Mouse (Mus musculus): Measurements from ENCODE around the gene Pcp4l1.
A peak's percentile ranks its signal among the peaks of the same experiment; 100 is the strongest.
"Not testable (repeated sequence)": the region's sequence is repeated elsewhere in the genome, so short reads cannot be mapped to it uniquely, and the experiment has no call there.

Gene Pcp4l1

DNA sequence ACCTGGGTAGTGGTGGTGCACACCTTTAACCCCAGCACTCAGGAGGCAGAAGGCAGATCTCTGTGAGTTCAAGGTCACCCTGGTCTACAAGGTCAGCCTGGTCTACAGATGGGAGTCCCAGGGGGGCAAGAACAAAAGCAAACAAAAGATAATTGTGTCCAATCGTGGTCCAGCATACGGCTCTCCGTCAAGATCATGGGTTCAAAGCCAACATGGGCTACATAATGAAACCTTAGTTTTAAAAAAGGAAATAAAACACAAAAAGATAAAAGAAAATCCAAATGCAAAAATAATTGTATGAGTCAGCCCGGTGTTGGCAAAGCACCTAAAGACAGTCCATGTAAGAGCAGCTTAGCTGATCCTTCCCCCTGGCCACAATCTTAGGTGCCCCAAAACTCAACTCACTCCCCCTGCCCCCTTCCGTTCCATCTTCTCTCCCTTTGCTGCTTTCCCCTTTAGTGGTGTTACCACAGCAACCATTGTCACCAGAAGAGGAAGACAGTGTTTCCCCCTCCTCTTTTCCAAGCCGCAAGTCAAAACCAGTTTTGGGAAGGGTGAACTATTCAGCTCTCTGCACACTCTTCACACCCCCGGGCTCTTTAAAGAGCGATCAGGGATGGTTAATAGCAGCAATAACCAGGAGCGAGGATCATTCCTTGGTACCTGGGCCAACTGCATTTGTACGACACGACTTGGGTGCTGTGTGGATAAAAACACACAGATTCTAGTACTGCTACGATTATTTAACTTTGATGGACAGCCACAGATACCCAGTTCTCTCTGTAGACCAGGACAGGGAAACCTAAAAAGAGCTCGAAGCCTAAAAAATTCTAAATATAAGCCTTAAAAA lies 8.0 kb downstream of the Pcp4l1 start:
- peak; percentile 60 for DNase-seq (ENCODE audit: low spot score)

DNA sequence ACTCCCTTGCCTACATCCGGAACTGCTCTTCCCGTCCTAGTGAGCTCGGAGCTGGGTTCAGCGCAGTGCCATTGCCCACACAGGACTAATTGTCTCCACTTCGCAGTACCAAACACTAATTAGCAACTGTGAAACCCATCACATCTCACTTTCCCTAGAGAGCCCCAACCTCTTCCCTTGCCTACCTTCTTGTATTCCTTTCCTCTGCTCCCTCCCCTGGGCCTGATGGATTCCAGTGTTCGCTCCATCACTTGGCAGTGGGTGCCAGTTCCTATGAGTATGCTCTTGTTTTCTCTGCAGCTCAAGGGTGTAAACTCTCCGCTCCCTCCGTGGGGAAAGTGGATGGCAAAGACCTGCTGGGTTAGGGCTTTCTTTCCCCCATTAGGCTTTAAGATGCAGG lies 10.4 kb downstream of the Pcp4l1 start:
- no peak for DNase-seq (ENCODE audit: low spot score)

DNA sequence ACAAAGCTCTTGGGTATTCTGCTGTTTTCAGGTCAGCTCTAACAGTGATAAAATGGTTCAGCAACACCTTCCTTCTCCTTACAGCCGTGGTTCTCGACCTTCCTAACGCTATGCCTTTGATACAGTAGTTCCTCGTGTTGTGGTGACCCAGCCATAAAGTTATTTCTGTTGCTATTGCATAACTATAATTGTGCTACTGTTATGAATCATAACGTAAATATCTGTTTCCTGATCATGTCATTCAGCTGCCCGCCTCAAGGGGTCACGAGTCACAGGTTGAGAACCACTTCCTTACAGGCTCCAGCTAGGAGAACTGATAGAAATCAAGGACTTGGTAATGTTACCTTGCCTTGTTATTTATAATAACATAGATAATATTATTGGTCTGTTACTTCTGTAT lies 11.8 kb downstream of the Pcp4l1 start:
- DNase-seq (ENCODE audit: low spot score): no peak

DNA sequence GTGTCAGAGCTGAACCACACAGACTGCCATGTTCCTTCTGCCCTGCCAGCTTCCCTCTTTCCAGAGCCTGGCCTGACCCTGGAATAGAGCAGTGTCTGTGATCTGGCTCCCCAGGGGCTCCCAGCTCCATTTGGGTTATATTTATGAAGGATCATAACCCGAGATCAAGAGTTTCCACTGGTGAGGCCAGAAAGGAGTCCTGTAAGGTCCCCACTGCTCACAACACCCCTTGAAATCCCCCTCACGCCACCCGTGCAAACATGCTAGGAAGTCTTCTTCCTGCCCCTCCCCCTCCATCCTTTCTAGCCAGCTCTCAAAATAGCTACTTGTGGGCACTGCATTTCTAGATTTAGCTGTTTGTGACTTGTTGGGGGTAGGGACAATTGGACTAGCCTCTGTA lies 12.4 kb downstream of the Pcp4l1 start:
- no peak for DNase-seq (ENCODE audit: low spot score)

DNA sequence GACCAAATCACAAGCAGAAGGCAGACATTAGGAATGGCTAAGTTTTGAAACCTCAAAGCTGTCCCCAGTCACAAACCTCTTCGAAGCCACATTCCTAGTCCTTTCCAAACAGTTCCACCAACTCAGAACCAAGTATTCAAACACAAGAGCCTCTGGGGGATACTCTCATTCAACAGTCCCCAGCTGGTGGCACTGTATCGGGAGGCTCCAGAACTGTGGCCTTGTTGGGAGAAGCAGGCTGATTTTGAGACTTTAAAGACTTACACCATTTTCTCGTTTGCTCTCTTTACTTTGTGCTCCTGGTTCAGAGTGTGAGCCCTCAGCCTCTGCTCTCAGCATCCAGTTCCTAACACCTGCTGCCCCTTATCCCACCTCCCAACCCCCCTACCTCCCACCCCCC lies 13.0 kb downstream of the Pcp4l1 start:
- DNase-seq (ENCODE audit: low spot score): no peak

DNA sequence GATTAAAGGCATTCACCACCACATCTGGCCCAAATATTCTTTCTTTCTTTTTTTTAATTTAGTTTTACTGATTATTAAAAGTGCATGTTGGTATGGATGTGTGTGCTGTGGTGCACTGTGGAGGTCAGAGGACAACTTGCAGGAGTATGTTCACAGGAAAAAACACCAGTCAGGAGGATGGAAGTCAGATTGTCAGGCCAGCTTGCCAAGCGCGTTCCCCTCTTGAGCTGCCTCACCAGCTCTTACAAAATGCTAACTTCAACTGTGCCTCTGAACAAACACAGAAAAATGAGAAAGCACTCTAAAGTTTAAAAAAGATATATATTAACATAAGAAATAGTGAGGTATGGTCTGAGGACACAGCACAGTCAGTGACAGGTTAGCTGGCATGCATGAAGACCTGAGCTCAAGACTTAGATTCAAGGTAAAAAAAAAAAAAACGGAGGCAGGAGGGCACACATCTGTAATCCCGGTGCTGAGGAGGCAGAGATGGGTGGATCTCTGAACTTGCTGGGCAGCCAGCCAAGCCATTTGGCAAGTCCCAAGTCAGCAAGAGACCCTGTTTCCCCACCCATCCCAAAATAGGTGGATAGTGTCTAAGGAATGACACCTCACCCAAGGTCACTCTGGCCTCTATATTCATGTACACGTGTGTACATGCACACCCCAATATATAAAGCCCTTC lies 16.4 kb downstream of the Pcp4l1 start:
- DNase-seq (ENCODE audit: low spot score): no peak

DNA sequence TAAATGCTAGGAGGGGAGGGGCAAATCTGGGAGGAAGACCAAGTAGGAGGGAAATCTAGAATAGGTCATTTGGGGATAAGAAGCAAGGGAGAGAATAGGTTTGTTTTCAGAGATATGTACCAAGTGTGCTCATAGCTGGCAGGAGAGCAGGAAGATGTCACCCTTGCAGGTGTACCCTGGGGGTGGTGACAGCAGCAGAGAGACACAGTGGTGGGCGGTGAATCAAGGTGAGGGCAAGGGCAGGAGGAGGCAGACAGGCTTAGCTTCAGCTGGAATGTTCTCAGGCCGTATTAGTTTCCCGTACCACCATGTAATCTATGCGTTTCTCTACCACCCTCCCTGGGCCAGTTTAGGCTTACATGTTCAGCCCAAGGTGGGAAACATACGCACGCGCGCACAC lies 23.3 kb downstream of the Pcp4l1 start:
- no peak for DNase-seq (ENCODE audit: low spot score)

DNA sequence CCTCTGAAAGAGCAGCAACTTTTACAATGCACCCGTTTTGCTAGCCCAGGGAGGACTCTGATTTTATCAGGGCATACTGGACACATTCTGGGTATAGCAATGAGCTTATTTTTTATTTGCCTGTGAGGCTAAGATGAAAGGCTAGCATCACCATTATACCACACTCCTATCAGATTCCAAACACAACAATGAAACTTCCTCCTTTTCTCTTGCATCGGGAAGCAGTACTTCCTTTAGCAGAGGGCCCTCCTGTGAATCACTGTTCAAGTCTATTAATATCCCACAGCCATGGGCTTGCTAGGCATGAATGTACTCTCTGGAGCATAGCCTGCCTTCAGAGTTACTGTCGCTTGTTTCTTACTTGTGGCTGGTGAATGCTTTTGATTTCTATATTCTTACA lies 24.9 kb downstream of the Pcp4l1 start:
- no peak for DNase-seq (ENCODE audit: low spot score)

DNA sequence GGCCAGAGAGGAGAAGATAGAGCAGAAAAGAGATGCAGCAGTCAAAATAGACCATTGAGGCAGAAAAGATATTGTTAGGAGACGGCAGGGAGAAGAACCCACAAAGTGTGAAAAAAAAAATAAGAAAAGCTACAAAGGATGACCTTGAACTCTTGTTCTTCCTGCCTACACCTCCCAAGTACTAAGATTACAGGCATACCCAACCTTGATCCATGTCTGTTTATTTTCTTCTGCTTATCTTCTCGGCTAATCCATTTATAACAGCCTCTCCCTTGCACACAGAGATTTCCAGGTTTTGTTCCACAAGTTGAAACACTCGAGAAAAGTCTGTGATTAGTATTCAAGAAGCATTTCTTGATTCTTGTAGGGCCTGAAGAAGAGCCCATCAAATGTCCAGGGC lies 26.2 kb downstream of the Pcp4l1 start:
- no peak for DNase-seq (ENCODE audit: low spot score)

DNA sequence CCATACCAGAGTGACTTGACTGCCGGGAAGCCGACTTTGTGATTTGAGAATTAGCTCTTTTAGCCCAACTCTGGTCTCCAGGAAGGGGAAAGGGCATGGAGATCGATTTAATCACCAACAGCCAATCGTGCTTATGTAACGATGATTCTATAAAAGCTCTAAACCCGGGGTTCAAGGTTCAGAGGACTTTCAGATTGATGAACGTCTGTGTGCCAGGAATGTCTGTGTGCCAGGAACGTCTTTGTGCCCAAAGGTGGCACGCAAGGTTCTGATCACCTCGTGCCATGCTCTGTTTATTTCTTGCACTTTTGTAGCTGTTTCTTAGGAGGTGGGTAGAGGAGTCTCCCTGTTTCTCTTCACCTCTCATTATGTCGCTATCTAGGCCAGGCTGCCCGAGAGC lies 27.2 kb downstream of the Pcp4l1 start:
- DNase-seq (ENCODE audit: low spot score): no peak

DNA sequence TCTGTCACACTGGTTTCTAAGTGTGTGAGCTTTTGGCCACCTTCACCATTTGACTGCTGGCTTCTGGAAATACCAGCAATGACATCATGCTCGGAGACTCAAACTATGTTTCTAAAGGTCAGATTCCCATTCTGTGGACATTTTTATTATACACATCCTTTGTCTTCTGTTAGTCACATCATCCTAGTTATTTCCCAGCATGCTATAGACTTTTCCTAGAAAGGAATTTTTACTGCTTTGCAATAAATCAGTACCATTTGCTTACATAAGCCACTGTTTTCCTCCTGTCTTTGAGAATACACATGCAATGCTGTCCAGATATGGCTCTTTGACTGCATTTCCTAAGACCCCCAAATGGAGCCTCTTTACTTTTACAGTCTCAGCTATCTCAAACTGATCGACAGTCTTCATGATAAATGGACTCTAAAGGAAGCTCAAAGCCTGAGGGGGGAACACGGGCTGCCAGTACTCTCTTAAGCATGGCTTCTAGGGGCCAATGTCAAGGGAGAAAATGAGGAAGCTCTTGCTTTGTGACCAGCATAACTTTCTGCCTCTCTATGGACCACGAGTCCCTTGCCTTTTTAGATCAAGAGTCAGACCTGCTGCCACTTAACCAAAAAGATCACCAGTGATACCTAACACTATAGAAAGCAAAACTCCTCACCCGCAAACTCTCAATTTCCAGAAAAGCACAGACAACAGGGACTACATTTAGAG lies 30.3 kb downstream of the Pcp4l1 start:
- no peak for DNase-seq (ENCODE audit: low spot score)

DNA sequence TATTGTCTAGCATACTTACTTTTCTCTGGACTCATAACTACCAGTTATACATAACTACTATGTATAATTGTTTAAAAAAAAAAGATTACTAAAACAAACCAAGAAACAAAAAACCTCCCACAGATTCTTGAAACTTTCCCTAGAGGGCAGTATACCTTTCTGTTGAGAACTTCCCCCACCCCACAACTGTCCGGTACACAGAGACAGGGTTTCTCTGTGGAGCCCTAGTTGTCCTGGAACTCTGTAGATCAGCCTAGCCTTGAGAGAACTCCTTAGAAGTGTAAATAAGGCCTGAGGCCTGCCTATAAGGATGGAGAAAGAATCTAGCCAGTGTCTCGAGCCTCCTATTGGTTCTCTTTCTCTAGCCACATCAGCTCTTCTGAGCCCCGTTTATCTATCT lies 31.8 kb downstream of the Pcp4l1 start:
- DNase-seq (ENCODE audit: low spot score): peak; percentile 31

DNA sequence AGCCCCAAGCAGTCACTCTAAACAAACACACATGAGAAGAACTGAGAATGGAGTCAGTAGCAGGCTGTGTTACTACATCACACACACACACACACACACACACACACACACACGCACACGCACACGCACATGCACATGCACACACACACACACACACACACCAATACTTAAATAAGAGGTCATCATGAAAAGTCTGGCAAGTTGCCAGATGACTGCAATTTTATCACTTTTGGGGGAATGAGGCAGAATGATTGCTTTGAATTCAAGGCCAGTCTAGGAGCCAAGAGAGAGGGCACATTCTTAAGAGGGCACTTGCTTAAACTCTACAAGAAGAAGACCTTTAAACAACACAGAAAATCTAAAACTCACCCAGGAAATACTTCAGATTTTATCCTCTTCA lies 33.5 kb downstream of the Pcp4l1 start:
- no peak for DNase-seq (ENCODE audit: low spot score)

DNA sequence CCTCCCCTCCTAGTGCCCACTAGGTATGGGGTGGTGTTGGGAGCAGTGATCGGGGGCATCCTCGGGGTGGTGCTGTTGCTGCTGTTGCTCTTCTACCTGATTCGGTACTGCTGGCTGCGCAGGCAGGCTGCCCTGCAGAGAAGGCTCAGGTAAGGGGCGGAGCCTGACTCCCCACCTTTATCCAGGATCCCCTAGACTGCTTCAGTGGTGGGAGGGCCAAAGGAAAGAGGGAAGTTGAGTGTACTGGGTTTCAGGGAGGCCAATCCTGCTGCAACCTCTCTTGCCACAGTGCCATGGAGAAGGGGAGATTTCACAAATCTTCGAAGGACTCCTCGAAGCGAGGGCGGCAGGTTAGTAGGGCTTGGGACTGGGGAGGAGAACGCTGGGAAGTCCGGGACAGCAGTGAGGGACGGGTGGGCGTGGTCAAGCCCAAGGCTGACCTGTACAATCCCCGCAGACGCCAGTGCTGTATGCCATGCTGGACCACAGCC lies 36.5 kb downstream of the Pcp4l1 start:
- peak; percentile 31 for DNase-seq (ENCODE audit: low spot score)

DNA sequence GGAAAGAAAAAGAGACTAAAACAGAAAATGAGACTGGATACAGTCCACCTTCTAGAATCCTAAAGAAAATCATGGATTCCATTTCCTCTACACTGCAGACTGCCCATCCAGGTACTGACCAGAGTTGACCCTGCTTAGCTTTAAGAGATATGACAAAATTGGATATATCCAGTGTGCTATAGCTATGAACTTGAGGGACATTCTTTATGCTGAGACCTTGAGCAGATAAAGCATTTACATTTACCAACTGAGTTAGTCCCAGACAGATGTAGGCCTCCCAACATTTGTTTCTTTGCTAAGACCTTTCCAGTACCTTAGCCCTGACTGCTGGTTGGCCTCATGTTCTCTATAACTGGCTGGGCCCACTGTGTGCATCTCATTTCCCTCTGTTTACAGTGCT lies 38.1 kb downstream of the Pcp4l1 start:
- DNase-seq (ENCODE audit: low spot score): no peak

DNA sequence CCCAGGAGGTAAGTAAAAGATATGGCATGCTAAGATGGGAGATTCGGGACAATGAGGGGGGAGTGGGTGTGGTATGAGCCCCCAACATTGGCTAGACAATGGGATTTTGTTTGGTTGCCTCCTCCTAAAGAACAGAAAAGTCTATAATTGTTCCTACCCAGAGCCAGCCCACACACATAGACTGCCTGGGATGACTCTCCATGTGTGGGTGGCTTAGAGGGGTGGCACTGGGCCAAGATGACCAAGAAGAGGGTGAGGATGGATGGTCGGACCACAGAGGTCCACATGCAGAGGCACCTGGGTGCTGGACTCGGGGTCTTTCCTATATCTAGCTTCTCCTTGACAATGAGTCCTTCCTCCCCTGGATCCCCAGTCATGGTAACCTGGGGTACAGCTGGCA lies 39.4 kb downstream of the Pcp4l1 start:
- no peak for DNase-seq (ENCODE audit: low spot score)

DNA sequence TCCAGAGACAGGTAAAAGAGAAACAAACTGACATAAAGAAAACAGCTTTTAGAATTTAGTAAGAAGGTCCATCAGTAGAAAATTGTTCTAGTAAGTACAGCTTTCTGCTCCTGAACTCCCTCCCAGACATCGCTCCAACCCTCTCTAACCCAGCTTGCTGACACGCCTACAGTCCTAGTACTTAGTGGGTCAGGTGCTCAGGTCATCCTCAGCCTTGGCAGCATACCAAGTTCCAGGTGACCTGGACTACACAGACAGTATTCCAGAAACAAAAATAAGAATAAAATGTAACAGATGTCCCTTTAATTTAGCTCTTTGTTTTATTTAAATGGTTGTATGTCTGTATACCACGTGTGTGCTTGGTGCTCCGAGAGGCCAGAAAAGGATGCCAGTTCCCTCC lies 44.1 kb downstream of the Pcp4l1 start:
- DNase-seq (ENCODE audit: low spot score): no peak

DNA sequence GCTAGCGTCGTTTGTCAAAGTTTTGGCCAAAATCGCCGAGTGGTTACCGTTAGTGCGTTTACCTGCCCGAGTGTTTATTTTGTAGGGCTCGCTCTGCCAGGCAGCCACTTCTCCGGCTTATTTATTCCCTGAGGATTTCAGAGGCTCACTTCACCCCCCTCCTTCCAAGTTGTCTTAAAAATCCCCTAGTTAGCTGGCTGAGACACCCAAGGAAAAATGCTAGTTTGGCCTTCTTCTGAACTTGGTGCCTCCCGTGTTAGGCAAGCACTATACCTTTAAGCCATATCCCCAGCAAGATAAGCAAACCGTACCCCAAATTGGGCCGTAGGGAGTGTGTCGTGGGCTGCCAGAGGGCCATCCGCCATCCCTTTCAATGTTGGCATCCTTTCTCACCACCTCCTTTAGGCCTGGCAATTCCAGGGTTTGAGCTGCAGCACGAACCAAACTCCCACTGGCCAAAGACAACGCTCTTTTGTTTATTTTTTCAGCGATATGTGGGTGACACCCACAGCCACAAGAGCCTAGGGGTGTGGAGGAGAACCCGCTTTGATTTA lies 45.2 kb downstream of the Pcp4l1 start:
- no peak for DNase-seq (ENCODE audit: low spot score)

DNA sequence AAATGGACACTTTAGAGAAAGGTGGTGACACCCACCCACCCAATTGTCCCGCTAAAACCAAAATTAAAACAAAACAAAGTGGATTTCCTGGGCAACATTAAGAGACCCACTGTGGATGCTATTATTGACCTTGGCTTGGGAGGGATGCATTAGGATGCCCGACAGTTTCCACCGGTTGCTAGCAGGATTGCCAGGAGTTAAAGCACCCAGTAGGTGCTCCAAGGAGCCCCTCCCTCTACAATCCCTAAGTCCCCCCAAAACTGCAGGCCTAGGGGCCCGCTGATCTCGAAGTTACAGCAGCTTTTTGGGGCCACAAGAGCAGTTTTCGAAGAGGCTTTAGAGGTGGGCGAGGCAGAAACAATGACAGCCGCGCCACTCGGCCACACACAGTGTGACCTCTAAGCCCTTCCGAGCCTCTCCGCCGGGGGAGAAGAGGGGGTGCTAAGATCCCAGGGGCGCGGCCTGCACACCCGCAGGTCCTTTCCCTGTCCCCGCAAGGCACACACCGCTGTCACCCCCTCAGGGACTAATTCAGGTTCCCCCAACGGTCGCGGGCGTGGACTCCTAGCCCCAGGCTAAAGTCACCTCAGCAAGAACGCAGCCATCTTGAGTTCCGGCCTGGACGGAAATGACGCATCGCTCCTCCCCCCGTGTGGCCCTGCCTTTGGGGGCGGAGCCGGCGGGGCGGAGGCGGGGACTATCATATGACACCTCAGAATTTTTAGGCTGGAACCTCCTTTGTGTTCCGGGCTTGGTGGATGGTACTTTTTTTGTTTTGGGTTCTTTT lies 45.9 kb downstream of the Pcp4l1 start, which contains the start of the genes Sdhc and Mpz:
TSS of gene Sdhc (minus strand) at position 630 of the 787 bp plus-strand sequence.
TSS of gene Mpz (plus strand) at position 738 of the 787 bp plus-strand sequence.
- peak; percentile 97 for DNase-seq (ENCODE audit: low spot score)

DNA sequence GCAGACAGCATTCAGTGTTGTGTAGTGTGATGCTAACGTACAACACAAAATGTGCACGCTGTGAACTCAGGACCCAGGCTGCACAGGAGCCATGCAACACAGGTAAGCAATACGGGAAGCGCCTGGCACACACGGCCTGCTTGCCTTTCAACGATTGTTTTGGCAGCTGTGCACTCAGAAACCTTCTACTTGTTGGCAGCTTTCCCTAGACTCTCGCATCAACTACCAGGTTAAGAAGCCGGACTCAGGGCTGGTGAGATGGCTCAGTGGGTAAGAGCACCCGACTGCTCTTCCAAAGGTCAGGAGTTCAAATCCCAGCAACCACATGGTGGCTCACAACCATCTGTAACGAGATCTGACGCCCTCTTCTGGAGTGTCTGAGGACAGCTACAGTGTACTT lies 53.1 kb downstream of the Pcp4l1 start:
- not testable (repeated sequence) for DNase-seq (ENCODE audit: low spot score)

DNA sequence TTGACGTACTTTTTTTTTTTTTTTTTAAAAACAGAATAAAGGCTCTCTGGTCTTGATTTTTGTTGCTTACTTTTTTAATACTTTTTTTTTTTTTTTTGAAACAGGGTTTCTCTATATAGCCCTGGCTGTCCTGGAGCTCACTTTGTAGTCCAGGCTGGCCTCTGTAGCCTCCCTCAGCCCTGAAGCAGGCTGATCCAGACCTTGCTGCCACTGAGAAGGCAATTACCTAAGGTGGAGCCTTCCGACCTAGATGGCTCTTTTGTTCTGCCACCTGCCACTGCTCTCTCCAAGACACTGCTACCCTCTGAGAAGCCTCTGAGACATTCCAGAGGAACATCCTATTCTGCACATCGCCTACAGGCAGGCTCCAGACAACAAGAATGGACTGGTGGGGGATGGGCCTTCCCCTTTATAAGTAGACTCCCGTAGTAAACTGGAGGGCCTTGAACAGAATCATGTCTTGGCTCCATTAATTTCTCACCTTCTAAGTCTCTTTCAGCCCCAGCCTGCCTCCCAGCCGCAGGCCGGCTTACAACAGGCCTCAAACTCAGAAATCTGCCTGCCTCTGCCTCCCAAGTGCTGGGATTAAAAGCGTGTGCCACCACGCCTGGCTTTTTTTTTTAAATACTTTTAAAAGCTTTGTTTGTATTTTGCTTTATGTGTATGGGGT lies 58.4 kb downstream of the Pcp4l1 start:
- not testable (repeated sequence) for DNase-seq (ENCODE audit: low spot score)

Measured in embryo, embryonic 10 days (tissue).